Mouse (Mus musculus) stomach, embryonic 15.5 days (tissue): Measurements from ENCODE around the gene Ccdc12. TPM values are rescaled to one million over a fixed set of nuclear protein-coding genes. Genes with fewer than 3 reads are reported as not detected.

Experiments used
- ATAC-seq: fragments of 200-750 bp; cut with Nextera tagmentation; 2 replicates; pipeline ENCODE4 v1.8.0; 2017; ENCODE audit warnings: low read depth, moderate number of reproducible peaks, moderate TSS enrichment; ENCODE audit not compliant: insufficient read depth, low FRiP score
- H3K27ac ChIP-seq: fragments of 300-500 bp; sonication (generic); 2 replicates; pipeline ENCODE4 v1.5.1; 2015; ENCODE audit warnings: mild to moderate bottlenecking, inconsistent platforms
- H3K27me3 ChIP-seq: fragments of 300-500 bp; sonication (generic); replicated peaks from 2 replicates; pipeline ENCODE4 v1.6.1; 2015; ENCODE audit warnings: inconsistent platforms
- H3K36me3 ChIP-seq: fragments of 300-500 bp; sonication (generic); 2 replicates; pipeline ENCODE4 v1.6.1; 2015; ENCODE audit warnings: inconsistent platforms
- H3K4me1 ChIP-seq: fragments of 300-500 bp; sonication (generic); 2 replicates; pipeline ENCODE4 v1.6.1; 2015; ENCODE audit warnings: inconsistent platforms
- H3K4me2 ChIP-seq: fragments of 300-500 bp; sonication (generic); 2 replicates; pipeline ENCODE4 v1.6.1; 2015; ENCODE audit warnings: mild to moderate bottlenecking, inconsistent platforms
- H3K4me3 ChIP-seq: fragments of 300-500 bp; sonication (generic); replicated peaks from 2 replicates; pipeline ENCODE4 v1.5.1; 2015; ENCODE audit warnings: inconsistent platforms
- H3K9ac ChIP-seq: fragments of 300-500 bp; sonication (generic); 2 replicates; pipeline ENCODE4 v1.6.1; 2015; ENCODE audit warnings: inconsistent platforms
- H3K9me3 ChIP-seq: fragments of 300-500 bp; sonication (generic); 2 replicates; pipeline ENCODE4 v1.6.1; 2016; ENCODE audit warnings: inconsistent platforms
- WGBS: fragments of 180-500 bp; shearing (Covaris S2); methylation state at CpG from one replicate; pipeline ENCODE4 v1.1.7; 2015; 5-methylcytosine and 5-hydroxymethylcytosine counted together
- microRNA-seq: library from miRNA; unstranded; fragments of <30 nt; microRNA quantifications from one replicate; pipeline ENCODE4, GENCODE M21; 2016
- polyA plus RNA-seq: library from polyadenylated mRNA; unstranded; fragments of >200 nt; fragmentation: Nextera tagmentation; extraction: Ambion mirVana; gene quantifications from 2 replicates; pipeline ENCODE4 v1.2.1, GENCODE M21; 2015

Ccdc12 gene
- polyA plus RNA-seq, 1 experiment from 2014 or later = 160 TPM

DNA sequence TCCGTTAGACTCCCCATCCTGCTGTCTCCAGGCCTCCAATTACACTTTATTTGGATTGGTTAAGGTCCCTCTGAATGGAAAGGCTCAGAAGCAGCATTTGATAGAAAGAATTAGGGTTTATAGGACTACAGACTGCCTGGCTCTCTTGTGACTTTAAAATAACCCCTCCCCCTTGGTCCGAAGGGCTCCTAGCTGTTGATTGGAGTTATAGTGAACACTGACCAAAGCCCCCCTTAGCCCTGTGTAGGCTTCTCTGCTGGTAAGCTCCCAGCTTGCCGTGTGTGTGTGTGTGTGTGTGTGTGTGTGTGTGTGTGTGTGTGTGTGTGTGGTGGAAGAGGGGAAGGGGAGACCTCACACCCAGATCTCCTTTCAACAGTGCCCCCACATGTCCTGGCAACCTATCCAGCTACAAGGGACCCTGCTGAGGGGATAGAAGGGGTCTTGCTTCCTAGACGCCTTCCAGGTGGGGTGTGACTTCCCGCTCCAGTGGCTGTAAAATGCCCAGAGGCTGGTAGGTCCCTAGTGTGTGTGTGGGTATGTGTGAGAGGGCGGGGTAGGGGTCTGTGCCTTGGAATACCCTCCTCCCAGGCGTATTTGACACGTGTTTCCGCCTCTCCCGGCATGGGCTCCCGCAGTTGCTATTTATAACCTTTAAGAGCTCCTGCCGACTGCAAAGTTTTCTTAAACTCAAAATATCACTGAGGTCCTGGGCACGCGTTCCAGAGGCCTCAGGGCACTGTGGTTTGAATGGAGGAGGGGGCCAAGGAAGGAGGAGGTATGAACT lies 94.3 kb downstream of the Ccdc12 start:
- Histone ChIP-seq H3K9me3 (no peaks in the 10 kb centered on the region), H3K27ac (no peak overlapping the region), H3K9ac (no peak overlapping the region), H3K4me2 (no peak overlapping the region), H3K36me3 (no peaks in the 10 kb centered on the region), H3K4me1 (peaks cover 5% of the 10 kb centered on the region; the same call in 1 of the 2 replicates), H3K27me3 (no peaks in the 10 kb centered on the region), H3K4me3 (no peak overlapping the region)
- WGBS = 27% methylated on average over 14 of the region's 14 CpGs
- no peak for ATAC-seq

DNA sequence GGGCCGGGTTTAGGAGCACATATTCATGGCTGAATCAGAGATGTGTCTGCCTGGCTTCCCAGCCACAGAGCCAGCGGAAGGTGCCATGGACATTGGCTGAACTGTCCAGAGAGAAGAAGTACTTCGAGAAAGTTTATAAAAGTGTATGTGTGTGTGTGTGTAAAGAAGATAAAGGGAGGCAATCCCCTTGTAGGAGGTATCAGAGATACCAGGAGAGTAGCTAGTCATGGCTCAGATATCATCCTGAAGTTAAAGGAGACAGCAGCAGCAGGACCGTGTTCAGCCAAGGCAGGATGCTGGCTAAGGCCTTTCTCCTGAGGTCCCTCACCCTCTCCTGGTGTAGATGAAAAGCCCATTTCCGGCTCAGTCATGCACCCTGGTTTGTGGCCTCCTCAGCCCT lies 95.1 kb downstream of the Ccdc12 start:
- H3K4me2 ChIP-seq = no peak overlapping the region
- no peaks in the 10 kb centered on the region for H3K36me3 ChIP-seq
- peaks cover 5% of the 10 kb centered on the region; the same call in 1 of the 2 replicates for H3K4me1 ChIP-seq
- no peak overlapping the region for H3K4me3 ChIP-seq
- no peaks in the 10 kb centered on the region for H3K27me3 ChIP-seq
- H3K9ac ChIP-seq = no peak overlapping the region
- H3K27ac ChIP-seq = no peak overlapping the region
- H3K9me3 ChIP-seq = no peaks in the 10 kb centered on the region
- WGBS = 64% methylated on average over 5 of the region's 5 CpGs
- no peak for ATAC-seq

DNA sequence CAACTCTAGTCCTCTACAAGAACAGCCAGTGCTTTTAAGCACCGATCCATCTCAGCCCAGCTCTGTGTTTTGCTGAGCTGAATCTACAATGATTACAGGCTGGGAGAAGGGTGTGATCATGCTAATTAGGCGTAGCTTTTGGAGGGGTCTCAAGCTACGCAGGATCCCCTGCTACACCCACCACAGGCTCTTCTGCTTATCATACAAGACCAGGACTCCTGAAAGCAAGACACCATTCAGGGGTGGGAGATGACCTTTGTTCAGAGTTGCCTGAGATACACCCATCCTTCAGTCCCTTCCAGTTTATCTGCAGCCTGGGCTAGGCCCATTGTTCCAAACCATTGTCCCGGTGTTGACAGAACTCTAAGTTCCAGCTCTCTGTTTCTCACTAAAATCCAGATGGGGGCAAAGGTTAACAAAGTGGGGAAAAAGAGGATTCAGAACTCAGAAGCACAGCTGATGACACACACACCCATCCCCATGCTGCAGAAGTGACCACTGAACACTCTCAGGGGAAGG lies 96.7 kb downstream of the Ccdc12 start:
- Histone ChIP-seq H3K36me3 (no peaks in the 10 kb centered on the region), H3K4me1 (peaks cover 5% of the 10 kb centered on the region; the same call in 1 of the 2 replicates), H3K4me3 (no peak overlapping the region), H3K27me3 (no peaks in the 10 kb centered on the region), H3K4me2 (no peak overlapping the region), H3K9me3 (no peaks in the 10 kb centered on the region), H3K9ac (no peak overlapping the region), H3K27ac (no peak overlapping the region)
- 68% methylated on average over 4 of the region's 4 CpGs for WGBS
- no peak for ATAC-seq

DNA sequence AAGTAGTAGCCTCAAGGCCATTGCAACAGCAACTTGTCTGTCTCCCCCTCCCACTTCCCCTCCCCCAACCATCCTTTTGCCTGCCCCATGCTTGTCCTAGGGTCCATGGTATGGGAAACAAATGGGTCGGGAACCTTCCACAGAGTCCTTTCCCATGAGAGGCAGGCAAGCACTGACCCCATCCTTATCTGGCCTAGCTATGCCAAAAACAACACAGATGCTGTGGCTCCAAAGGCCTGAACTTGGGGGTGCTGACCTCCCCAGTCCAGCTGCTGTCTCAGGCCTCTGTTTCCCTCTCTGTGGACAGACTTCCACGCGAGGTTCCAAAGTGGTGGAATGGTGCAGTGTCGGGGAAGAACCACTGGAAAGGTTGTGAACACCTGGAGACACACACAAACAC lies 97.5 kb downstream of the Ccdc12 start:
- WGBS = 80% methylated on average over 4 of the region's 4 CpGs
- Histone ChIP-seq H3K27ac (no peak overlapping the region), H3K9me3 (no peaks in the 10 kb centered on the region), H3K4me3 (no peak overlapping the region), H3K4me1 (peaks cover 5% of the 10 kb centered on the region; the same call in 1 of the 2 replicates), H3K4me2 (no peak overlapping the region), H3K27me3 (no peaks in the 10 kb centered on the region), H3K36me3 (no peaks in the 10 kb centered on the region), H3K9ac (no peak overlapping the region)
- no peak for ATAC-seq

DNA sequence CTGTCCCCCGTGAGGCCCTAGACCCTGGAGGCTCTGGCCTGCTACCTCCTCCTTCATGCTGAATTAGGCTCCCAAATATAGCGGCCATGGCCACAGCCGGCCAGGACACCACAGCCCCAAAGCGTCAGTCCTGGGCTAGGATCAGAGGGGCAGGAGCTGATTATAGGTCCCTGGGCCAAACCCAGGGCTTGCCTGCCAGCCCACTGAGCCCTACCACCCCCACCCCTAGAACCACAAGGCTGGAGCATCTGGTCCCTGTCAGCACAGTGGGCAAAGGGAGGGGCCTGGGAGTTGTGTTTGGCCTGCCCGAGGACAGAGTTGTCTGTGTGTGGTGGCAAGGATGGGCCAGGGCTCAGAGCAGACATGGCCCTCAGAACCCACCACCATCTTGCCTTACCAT lies 101.5 kb downstream of the Ccdc12 start:
- ATAC-seq = no peak
- peaks cover 6% of the 10 kb centered on the region for H3K4me1 ChIP-seq
- H3K4me3 ChIP-seq = no peak overlapping the region
- H3K4me2 ChIP-seq = no peak overlapping the region
- H3K9me3 ChIP-seq = no peaks in the 10 kb centered on the region
- no peak overlapping the region for H3K27ac ChIP-seq
- H3K9ac ChIP-seq = no peak overlapping the region
- H3K27me3 ChIP-seq = no peaks in the 10 kb centered on the region
- H3K36me3 ChIP-seq = no peaks in the 10 kb centered on the region
- 79% methylated on average over 5 of the region's 5 CpGs for WGBS

DNA sequence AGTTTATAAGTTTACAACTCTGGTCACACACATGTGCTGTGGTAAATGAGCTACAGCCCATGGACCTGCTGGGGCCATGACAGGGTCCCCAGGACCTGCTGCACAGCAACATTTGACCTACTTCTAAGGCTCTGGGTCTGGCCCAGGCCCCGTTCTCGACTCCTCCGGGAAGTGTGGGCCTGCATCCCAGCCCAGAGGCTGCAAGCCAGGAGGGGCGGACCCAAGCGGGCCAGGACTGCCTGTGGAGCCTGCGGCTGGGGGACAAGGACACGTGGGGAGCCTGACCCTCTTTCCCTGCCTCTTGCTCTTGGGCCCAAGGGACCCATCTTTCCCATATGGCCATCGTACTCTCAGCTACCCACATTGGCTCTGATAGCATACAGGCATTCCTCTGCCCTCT lies 102.3 kb downstream of the Ccdc12 start:
- Histone ChIP-seq H3K9ac (no peak overlapping the region), H3K27ac (no peak overlapping the region), H3K4me3 (no peak overlapping the region), H3K4me1 (peaks cover 6% of the 10 kb centered on the region), H3K4me2 (no peak overlapping the region), H3K9me3 (no peaks in the 10 kb centered on the region), H3K36me3 (no peaks in the 10 kb centered on the region), H3K27me3 (no peaks in the 10 kb centered on the region)
- ATAC-seq = no peak
- 56% methylated on average over 8 of the region's 8 CpGs for WGBS

DNA sequence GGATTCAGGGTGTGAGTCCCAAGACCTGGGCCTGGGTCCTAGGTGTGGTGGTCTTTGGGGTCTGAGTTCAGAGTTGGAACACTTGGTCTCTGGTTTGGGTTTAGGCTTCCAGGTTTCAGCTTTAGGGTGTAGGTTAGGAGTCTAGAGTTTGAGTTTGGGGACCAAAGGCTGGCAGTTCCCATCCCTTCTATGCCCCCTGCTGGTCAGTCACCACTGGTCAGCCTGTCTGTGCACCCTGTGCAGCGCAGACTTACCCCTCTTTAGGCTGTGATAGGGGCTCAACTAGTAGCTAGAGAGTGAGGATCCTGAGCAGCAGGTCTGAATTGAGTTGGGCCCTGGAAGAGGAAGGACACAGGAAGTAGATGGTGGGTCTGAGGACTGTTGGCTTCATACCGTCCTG lies 103.0 kb downstream of the Ccdc12 start:
- Histone ChIP-seq H3K9ac (no peak overlapping the region), H3K9me3 (no peaks in the 10 kb centered on the region), H3K27me3 (no peaks in the 10 kb centered on the region), H3K27ac (no peak overlapping the region), H3K4me1 (peaks cover 6% of the 10 kb centered on the region), H3K4me3 (no peak overlapping the region), H3K4me2 (no peak overlapping the region), H3K36me3 (no peaks in the 10 kb centered on the region)
- WGBS = 62% methylated on average over 2 of the region's 2 CpGs
- no peak for ATAC-seq

DNA sequence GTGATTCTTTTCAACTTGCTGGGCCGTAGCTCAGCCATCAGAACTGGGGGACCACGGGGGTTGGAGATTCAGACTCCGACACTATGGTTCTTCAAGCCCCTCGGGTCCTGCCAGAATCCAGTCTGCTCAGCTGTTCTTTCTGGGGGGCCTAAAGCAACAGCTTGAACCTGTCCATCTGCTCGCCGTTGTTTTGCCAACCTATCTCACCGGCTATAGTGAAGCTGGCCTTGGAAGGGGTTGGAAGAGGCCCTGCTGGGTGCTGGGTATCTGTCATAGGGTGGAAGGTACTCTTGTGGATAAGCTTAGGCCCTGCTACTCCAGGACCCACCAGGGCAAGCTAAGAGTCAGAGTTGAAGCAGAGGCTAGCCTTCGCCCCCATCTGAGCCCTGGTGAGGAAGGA lies 104.6 kb downstream of the Ccdc12 start:
- Histone ChIP-seq H3K36me3 (no peaks in the 10 kb centered on the region), H3K27me3 (no peaks in the 10 kb centered on the region), H3K4me1 (peaks cover 10% of the 10 kb centered on the region), H3K4me3 (no peak overlapping the region), H3K9me3 (no peaks in the 10 kb centered on the region), H3K4me2 (no peak overlapping the region), H3K9ac (no peak overlapping the region), H3K27ac (no peak overlapping the region)
- WGBS = 87% methylated on average over 8 of the region's 8 CpGs
- no peak for ATAC-seq

Small RNA genes within 50 kb of the gene (microRNA-seq; reads per million reads assigned to microRNA genes)
- not detected for gene Mir8107

Other genes starting within 250 kb of the Ccdc12 start
- gene Ptpn23, start 248.3 kb upstream of the Ccdc12 start, polyA plus RNA-seq = 16.4 and 17.2 TPM in 2 replicates
- 62.1 and 64.5 TPM in 2 replicates for gene Ngp, start 236.8 kb upstream of the Ccdc12 start, polyA plus RNA-seq
- 7.4 and 7.7 TPM in 2 replicates for gene Klhl18, start 179.8 kb upstream of the Ccdc12 start, polyA plus RNA-seq
- 0.95 and 1.1 TPM in 2 replicates for gene Kif9, start 179.5 kb upstream of the Ccdc12 start, polyA plus RNA-seq
- 31.1 and 31.9 TPM in 2 replicates for gene Setd2, start 123.9 kb upstream of the Ccdc12 start, polyA plus RNA-seq
- gene Nradd, start 32.1 kb upstream of the Ccdc12 start, polyA plus RNA-seq = 28.5 and 30.5 TPM in 2 replicates
- gene Nbeal2, start 2.3 kb upstream of the Ccdc12 start, polyA plus RNA-seq = 6.2 and 6.9 TPM in 2 replicates
- gene Myl3, start 85.4 kb downstream of the Ccdc12 start, polyA plus RNA-seq = 2.6 and 2.7 TPM in 2 replicates
- gene Pth1r, start 90.6 kb downstream of the Ccdc12 start, polyA plus RNA-seq = 23.9 and 24.3 TPM in 2 replicates
- gene Prss42, start 141.7 kb downstream of the Ccdc12 start, polyA plus RNA-seq = not detected in 2 replicates
- gene Prss44, start 157.5 kb downstream of the Ccdc12 start, polyA plus RNA-seq = not detected in 2 replicates
- not detected in 2 replicates for gene Prss43, start 170.2 kb downstream of the Ccdc12 start, polyA plus RNA-seq
- not detected in 2 replicates for gene Prss45, start 178.1 kb downstream of the Ccdc12 start, polyA plus RNA-seq
- not detected in 2 replicates for gene Prss46, start 188.0 kb downstream of the Ccdc12 start, polyA plus RNA-seq
- gene Prss50, start 201.5 kb downstream of the Ccdc12 start, polyA plus RNA-seq = 0.98 and 1.5 TPM in 2 replicates
- gene Als2cl, start 223.4 kb downstream of the Ccdc12 start, polyA plus RNA-seq = 6.0 and 7.2 TPM in 2 replicates
- gene Tmie, start 223.6 kb downstream of the Ccdc12 start, polyA plus RNA-seq = 1.8 TPM in 2 replicates